In the genomic region with DNA sequence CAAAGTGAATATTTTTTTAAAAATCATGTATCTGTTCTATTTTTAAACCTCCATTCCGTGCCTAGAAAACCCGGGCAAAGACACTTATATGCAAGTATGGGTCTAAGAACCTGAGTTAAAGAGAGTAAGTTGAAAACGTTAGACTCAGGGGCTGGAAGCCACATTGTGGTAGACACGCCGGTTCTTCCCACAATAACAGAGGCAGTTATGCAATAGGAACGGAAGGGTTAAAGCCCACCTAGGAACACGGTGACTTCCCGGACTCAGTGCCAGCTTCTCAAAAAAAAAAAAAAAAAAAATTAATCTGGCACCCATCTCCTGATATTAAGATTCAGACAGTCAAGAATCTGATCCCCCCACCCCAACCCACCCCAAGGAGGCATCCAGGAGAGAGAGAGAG, we compare ENCODE assay signal across 10 mouse cellular contexts.
DNase-seq lines count a peak whose midpoint lies in the region; ATAC-seq and TF ChIP-seq lines count a peak whose summit lies in the region.
"Had no signal": no experiment of that assay in that cellular context is flagged by ENCODE, and none has a peak within 500 bp of the region (broad histone marks: within the 10 kb centered on the region; RNA-seq: fewer than 3 reads in every experiment).

No protein-coding gene starts in this region.

- no peak for ATAC-seq in megakaryocyte, adult 5-6 weeks (ENCODE audit: poor library complexity, severe bottlenecking)
- no peak for ATAC-seq in stomach, embryonic 16.5 days (ENCODE audit: insufficient read depth, low FRiP score)
- ATAC-seq in erythroid progenitor cell, adult 5-6 weeks (replicated peaks; ENCODE audit: low FRiP score, poor library complexity, severe bottlenecking): no peak
- ATAC-seq in lung, postnatal 0 days: no peak

- no peak for TF ChIP-seq CTCF in lung, postnatal 0 days (IDR thresholded peaks at IDR 0.05)

- peak overlapping the region; percentile 79 for H3K4me3 ChIP-seq in megakaryocyte, embryonic 14.5 days (replicated peaks)
- H3K4me3 ChIP-seq in limb, embryonic 10.5 days: peak overlapping the region; percentile 31; the same call in 1 of the 2 replicates
- no peak overlapping the region for H3K4me3 ChIP-seq in stomach, embryonic 16.5 days (replicated peaks; ENCODE audit: low read length)
- no peak overlapping the region for H3K4me3 ChIP-seq in lung, postnatal 0 days (ENCODE audit: low read depth, low read length)

- peaks cover 20% of the 10 kb centered on the region for H3K4me1 ChIP-seq in megakaryocyte, embryonic 14.5 days
- H3K4me1 ChIP-seq in limb, embryonic 10.5 days: peaks cover 10% of the 10 kb centered on the region
- no peaks in the 10 kb centered on the region for H3K4me1 ChIP-seq in stomach, embryonic 16.5 days (ENCODE audit: control insufficient read depth, insufficient read depth, low read length)
- H3K4me1 ChIP-seq in lung, postnatal 0 days (ENCODE audit: insufficient read depth, low read depth, low read length): no peaks in the 10 kb centered on the region

- 65% methylated on average over 8 of the region's 8 CpGs for WGBS in limb, embryonic 10.5 days
- 40% methylated on average over 8 of the region's 8 CpGs for WGBS in stomach, embryonic 16.5 days
- 43% methylated on average over 8 of the region's 8 CpGs for WGBS in lung, postnatal 0 days

- DNase-seq in cerebellum, adult 11-12 months: peak; percentile 36
- no peak for DNase-seq in cerebellum, adult 11 months
- DNase-seq in limb, embryonic 10.5 days (ENCODE audit: low spot score): no peak
- no peak for DNase-seq in lung, postnatal 0 days (ENCODE audit: low spot score)
- DNase-seq: gastrocnemius, postnatal 25 days had no signal

- peaks cover 4% of the 10 kb centered on the region for H3K36me3 ChIP-seq in megakaryocyte, embryonic 14.5 days (replicated peaks; ENCODE audit: low read length)
- no peaks in the 10 kb centered on the region for H3K36me3 ChIP-seq in limb, embryonic 10.5 days
- no peaks in the 10 kb centered on the region for H3K36me3 ChIP-seq in stomach, embryonic 16.5 days (ENCODE audit: control insufficient read depth, insufficient read depth, low read length)
- H3K36me3 ChIP-seq in lung, postnatal 0 days (ENCODE audit: insufficient read depth, low read length): no peaks in the 10 kb centered on the region

- peak overlapping the region; percentile 53; the same call in 1 of the 2 replicates for H3K27ac ChIP-seq in limb, embryonic 10.5 days
- no peak overlapping the region for H3K27ac ChIP-seq in stomach, embryonic 16.5 days (ENCODE audit: low read length)
- H3K27ac ChIP-seq in lung, postnatal 0 days (ENCODE audit: low read length): no peak overlapping the region
- H3K27ac ChIP-seq: macrophage had no signal

- H3K27me3 ChIP-seq in megakaryocyte, embryonic 14.5 days (replicated peaks): no peaks in the 10 kb centered on the region
- H3K27me3 ChIP-seq in limb, embryonic 10.5 days (ENCODE audit: low read depth, poor library complexity, severe bottlenecking): no peaks in the 10 kb centered on the region
- no peaks in the 10 kb centered on the region for H3K27me3 ChIP-seq in stomach, embryonic 16.5 days (ENCODE audit: control insufficient read depth, insufficient read depth, low read length)
- no peaks in the 10 kb centered on the region for H3K27me3 ChIP-seq in lung, postnatal 0 days (replicated peaks; ENCODE audit: insufficient read depth, low read length)

- no peak overlapping the region for H3K9ac ChIP-seq in stomach, embryonic 16.5 days (ENCODE audit: low read length)
- no peak overlapping the region for H3K9ac ChIP-seq in lung, postnatal 0 days (replicated peaks; ENCODE audit: low read depth)

- H3K9me3 ChIP-seq in megakaryocyte, embryonic 14.5 days: peaks cover 4% of the 10 kb centered on the region; the same call in 1 of the 2 replicates
- no peaks in the 10 kb centered on the region for H3K9me3 ChIP-seq in limb, embryonic 10.5 days (replicated peaks)
- H3K9me3 ChIP-seq in stomach, embryonic 16.5 days (replicated peaks; ENCODE audit: control insufficient read depth, low read length): no peaks in the 10 kb centered on the region
- H3K9me3 ChIP-seq in lung, postnatal 0 days (ENCODE audit: low read length): no peaks in the 10 kb centered on the region

- H3K4me2 ChIP-seq in stomach, embryonic 16.5 days (ENCODE audit: low read depth, low read length): peak overlapping the region; percentile 45
- H3K4me2 ChIP-seq in lung, postnatal 0 days (replicated peaks; ENCODE audit: low read depth, low read length): no peak overlapping the region

- TF ChIP-seq EP300 in lung, postnatal 0 days (IDR thresholded peaks at IDR 0.05): no peak

Comparison
In these comparisons a context has a peak if more than half of its experiments do, and no peak if none do; other contexts are left out.
1. H3K4me3 ChIP-seq: peak in megakaryocyte, embryonic 14.5 days (single experiment) and limb, embryonic 10.5 days (single experiment); none in stomach, embryonic 16.5 days (single experiment) and lung, postnatal 0 days (single experiment).